Mouse (Mus musculus): ENCODE measurements at regions not wholly inside any gene's neighbourhood (a gene's known extent, or its start where the extent isn't known, plus 50 kb on each side); places are given as distances from the start of the nearest gene placed in this dataset.

- DNase-seq, result no peak
Observed at GRCm38 (mm10) chr9:120679822-120680426, 108.7 kb downstream of the Rpl14 start.

DNA sequence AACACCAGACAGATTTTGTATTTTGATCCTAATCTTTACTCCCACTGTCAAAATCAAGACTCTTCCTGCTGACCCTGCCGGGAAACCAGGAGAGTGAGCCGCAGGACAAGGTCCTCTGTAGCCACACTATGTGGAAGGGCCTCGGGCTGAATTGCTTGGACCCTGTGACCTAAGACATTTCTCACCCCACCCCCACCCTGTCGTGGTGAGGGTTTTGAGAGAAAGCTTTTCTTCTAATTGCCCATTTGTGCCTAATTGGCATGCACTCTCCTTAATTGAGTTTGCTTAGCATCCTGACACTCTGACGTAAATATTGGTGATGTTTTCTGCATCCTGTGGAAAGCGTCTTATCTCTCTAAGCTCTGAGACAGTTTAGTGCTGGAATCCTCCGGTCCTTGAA is 110.2 kb downstream of the Rpl14 start:
- no peak for DNase-seq

DNA sequence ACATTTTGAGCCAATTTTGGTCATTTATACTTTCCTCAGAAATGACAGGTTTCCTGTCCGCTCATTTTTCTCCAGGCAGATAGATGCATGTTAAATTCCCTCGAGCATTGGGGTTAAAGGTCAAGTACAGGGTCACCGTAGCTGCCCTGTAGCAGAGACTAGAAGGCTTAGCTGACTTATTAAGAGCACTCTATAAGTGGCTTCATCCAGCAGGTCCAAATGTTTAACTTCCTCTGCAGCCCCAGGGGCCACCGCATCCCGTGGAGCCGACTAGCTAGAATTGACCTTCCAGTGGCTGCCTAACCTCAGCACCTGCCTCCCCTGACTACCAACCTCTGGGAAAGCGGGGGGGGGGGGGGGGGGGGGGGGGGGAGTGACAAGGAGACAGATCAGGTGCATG is 114.7 kb downstream of the Rpl14 start:
- DNase-seq, result peak in 1 of 2 experiments; percentile 20

- DNase-seq, result no peak
Observed at GRCm38 (mm10) chr9:120689025-120689424, 117.8 kb downstream of the Rpl14 start.

- no peak for DNase-seq
Observed at GRCm38 (mm10) chr9:120690510-120690909, 119.3 kb downstream of the Rpl14 start.

DNA sequence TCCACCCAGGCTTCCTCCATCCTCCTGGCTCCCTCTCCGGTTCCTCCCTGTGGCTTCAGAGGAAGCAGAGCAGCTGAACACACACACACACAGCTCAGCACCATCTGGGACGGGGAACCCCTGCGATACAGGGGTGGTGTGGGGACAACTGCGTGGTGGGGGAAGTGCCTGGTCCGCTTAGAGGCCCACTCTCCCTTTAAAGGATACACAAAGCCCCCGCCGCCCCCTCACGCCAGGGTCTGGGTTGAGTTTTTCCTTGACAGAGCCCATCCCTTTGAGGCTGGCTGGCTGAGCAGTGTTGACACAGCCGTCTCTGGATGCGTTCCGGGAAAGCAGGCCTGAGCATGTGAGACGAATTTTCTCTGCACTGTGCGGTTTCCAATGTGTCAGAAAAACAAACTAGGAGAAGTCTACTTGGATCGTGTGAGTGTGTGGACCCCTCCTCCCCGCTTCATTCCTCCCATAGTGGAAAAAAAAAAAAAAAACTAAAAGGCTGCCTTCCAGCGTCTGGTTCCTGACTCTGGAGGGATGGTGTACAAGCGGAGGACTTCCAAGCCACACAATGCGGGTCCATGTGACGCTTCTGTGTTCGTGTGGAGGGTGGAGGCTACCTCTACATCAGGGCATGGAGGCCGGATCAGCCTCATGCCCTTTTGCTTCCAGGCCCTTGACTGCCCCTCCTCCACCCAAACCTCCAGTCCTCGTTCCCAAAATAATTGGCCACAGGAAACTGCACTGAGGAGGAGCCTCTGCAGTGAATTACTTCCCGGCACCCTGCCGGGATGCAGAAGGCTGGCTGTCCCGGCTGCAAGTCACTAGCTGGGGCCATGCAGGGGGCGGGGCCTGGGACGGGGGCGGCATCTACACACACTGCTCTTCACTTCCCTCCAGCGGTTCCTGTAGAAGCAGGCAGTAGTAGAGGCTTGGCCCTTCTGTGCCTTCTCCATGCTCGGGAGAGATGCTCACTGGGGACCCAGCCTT is 120.0 kb downstream of the Rpl14 start:
- DNase-seq, result peak; percentile 84 to 88

GRCm38 (mm10) chr9:120691971-120692401 is 120.7 kb downstream of the Rpl14 start:
- DNase-seq, result no peak

DNA sequence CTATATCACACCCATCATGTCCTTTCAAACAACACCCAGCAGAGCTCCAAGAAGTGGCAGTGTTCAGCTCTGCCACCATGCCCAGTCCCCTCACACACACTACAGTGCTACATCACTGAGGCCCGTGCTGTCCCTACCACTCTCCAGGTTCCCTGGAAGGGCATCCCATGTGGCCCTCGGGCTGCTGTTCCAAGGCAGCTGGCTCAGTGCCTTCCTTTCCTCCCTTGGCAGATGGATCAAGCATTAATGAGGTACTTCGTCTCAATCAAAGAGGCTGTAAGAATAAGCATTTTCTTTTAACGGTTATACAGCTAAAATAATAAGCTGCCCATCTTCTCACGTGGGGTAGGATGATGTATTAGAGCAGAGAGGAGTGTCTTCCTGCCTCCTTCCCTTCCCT is 123.2 kb downstream of the Rpl14 start:
- no peak for DNase-seq

- DNase-seq, result peak in 1 of 2 experiments; percentile 37
Observed at GRCm38 (mm10) chr9:120695966-120696365, 124.7 kb downstream of the Rpl14 start.

DNA sequence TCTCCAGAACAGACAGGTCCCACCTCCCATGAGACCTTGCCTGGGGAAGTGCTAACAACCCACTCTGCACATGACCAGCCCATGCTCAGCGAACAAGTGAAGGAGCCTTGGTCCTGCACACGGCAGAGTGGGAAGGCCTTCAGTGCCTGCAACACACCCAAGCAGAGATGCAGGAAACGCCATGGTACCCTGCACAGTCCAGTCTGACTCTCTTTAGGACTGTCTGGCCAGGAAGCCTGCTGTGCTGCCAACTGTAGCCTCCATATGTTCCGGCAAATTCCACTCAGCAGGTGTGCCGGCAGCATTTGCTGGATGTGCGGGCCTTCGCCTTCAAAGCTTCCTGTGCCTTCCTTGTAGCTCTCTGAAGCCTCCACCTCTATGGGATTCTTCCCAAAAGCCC is 126.5 kb downstream of the Rpl14 start:
- no peak for DNase-seq

DNA sequence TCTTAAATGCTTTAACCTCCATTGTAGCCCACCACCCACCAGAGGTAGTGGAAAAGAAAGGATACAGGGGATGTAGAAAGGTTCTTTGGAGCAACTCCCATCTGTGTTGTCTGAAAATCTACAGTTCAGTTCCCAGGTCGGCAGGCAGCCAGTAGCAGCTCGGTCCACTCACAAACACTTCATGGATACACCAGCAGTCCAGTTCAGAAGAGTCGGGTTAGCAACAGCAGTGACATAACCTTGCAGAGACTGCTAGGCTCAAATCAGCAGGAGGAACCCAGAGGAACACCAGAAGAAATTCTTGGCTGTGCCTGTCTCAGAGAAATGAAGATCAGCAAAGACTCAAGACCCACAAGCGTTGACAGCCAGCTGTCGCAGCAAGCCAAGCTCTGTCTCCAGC is 128.5 kb downstream of the Rpl14 start:
- DNase-seq, result no peak

DNA sequence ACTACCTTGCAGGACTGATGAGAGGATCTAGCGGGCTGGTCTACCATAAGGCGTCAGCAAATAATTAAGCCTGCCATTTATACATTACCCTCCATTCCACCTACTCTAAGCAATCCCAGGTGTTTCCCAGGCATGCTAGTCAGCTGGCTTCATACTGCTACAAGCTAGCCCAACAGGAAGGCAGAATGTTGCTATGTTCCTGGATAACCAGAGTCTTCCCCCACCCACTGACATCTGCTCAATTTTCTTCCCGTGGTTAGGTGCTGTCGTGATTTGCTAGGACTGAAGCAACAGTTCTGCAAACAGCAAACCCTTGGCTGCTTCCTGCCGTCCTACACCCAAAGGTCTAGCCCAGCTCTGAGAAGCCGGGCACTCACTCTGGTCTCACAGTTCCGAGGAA is 131.6 kb downstream of the Rpl14 start:
- no peak for DNase-seq

DNA sequence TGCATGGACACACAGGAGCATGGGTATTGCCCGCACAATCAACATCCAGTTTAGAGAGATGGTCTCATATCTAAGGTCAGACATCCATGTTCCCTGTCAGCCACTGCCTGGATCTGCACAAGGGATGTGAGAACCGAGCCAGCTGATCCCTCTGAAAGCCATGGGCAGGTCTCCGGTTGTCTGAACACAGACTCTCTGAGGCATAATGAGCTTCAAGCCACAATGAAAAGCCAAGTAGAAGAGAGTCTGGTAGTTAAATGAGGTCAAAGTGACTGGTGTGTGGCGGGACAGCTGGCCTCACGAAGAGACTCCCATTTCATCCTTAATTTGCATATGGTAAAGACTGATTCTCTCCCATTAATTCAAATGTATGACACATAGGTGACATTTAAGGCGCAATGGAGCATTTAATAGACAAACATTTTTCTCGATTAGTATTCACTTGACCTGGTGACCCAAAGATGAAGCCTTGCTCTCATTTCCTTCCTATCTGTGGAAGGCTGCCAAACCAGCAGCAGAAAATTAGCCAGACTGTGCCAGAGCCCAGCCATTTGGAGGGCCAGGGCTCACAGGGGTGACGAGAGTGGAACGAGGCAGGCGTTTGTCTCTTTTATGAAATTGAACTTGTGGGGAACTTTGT is 132.2 kb downstream of the Rpl14 start:
- peak; percentile 41 to 44 for DNase-seq

DNA sequence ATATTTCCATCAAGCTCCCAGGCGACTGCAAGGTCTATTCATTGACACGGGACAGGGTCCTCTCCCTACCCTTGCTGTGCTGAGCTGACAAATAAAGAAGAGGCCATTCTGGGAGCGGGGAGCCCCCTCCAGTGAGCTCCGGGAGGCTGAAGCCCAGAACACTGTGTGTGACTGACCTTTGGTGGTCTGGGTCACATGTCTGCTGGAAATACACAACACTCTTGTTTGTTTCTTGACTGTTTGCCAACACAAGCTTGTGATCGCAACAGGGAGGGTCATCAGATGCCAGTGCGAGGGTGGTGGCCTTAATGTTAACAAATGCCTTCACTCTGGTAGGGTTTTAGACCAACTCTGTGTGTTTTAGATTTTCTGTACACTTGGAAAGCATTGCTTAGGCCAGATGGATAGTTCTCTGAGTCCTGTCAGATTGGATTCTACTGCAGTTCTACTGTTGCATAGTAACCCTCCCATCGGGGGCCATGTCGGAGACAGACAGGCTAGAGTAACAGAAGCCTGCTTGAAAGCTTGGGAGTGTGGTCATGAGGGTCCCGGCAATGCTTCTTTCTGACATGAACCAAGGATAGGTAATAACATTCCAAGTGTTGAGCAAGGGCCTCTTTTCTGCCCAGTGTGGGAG is 135.4 kb downstream of the Rpl14 start:
- DNase-seq, result no peak

GRCm38 (mm10) chr9:120708507-120708906 is 137.3 kb downstream of the Rpl14 start:
- no peak for DNase-seq

DNA sequence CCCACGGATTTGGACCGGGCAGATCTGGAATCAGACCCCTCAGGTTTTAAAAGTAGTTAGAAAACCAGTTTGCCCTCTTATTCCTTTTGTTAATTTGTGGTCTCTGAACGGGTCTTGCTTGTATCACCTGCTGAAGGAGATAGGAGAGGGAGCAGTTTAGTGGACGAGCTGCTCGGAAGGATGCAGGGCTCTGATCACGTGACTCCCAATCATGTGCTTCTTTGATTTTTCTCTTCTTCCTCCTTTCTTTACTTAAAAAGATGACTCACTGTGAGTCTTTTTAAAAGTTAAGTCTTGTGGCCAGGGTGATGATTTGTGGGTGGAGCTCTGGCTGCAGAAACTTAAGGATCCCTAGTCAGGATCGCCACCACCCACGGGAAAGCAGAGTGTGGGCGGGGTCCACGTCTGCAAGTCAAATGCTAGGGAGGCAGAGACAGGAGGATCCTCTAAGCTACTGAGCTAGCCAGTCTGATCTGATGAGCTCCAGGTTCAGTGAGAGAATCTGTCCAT is 138.0 kb downstream of the Rpl14 start:
- no peak for DNase-seq

DNA sequence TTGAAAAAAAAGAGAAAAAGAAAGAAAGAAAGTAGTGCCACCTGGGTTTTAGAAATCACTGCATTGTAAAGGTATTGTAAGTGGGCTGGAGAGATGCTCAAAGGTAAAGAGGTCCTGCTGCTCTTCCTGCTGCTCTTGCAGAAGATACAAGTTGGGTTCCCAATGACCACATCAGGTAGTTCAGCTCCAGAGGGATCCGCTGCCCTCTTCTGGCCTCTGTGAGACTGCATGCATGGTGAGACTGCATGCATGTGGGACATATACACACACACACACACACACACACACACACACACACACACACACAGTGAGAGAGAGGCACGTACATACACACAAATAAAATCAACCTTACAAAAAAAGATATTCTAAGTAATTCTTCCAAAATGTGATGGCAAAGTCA is 141.7 kb downstream of the Rpl14 start:
- DNase-seq, result no peak

- DNase-seq, result no peak
Observed at GRCm38 (mm10) chr9:120715665-120716121, 144.4 kb downstream of the Rpl14 start.

DNA sequence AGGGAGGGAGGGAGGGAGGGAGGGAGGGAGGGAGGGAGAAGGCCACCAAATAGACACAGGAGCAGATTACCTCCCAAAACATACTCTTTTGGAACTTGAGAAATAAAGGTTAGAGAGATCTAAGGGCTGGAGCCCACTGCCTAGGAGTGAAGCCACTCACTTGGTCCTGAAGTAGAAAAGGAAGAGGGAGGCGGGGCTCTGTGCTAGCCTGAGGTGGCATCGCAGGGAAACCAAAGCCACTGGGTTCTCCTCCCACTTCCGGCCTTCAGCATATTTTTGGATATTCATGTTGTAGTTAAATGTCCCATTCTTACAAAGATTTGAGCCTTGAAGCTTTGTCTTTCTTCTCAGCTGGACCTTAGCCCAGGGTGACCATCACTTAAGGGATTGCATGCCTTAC is 147.6 kb downstream of the Rpl14 start:
- no peak for DNase-seq

DNA sequence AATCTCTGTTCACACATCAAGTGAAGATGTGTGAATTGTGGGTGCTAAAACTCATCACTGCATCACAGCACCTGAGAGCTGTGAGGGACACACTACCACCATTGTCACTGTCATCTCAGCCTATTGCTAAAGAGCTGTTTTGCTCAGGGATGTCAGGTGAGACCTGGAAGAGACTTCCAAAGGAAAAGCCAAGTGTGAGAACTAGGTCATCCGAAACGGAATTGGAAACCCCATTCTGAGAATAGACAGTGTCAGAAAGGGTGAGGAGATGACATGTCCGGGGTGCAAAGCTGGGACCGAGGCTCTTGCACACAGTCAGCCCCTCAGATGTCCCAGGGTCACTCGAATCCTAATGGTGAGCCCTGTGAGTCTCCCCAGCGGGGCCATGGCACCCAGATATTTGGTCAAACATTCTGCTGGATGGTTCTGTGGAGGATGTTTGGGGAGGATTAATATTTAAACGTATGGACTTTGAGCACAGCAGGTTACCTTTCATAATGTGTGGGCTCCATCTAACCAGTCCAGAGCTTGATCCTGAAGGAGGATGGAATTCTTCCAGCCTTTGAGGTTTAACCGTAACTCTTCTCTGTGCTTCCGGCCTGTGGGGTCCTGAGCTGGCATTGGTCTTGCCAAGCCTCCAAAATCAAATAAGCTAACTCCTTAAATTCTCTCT is 150.3 kb downstream of the Rpl14 start:
- peak; percentile 26 to 60 for DNase-seq

- no peak for DNase-seq
Observed at GRCm38 (mm10) chr9:120723026-120723425, 151.8 kb downstream of the Rpl14 start.

GRCm38 (mm10) chr9:120731952-120732622 is 160.8 kb downstream of the Rpl14 start:
- peak; percentile 46 to 54 for DNase-seq

All from kidney, adult 8-10 months (tissue).